Mouse (Mus musculus): ENCODE measurements around the gene Gm10553. TPM values are rescaled to one million over a fixed set of nuclear protein-coding genes. Genes with fewer than 3 reads are reported as not detected.
"Not testable (repeated sequence)": the region's sequence is repeated elsewhere in the genome, so short reads cannot be mapped to it uniquely, and the experiment has no call there.

Gene Gm10553
- not detected in 2 replicates for polyA plus RNA-seq (2011; ENCODE audit: insufficient read depth, insufficient read length, low replicate concordance, missing spikeins)

DNA sequence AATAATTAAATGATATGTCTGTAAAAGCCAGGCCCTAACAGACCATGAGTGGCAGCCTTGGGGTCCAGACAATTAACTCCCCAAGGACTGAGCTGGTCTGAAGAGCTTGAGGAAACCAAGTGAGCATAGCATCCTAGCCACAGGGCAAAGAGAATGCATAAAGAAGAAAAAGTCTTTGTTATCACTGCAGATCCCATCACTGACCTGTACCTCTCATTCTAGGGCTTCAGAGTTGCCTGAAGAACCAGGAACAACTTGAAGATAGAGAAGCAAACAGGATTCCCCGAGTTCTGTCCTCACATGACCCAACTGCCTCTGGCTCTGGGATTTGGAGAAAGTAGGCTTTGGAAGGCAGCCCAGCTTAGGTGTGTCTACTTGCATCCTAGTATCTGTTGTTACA, at the start of gene Gm10553:
Gene Gm10553 (plus strand): TSS at position 301 of the 400 bp plus-strand sequence.
- not testable (repeated sequence) for H3K27ac ChIP-seq (ENCODE audit: control insufficient read depth, insufficient read depth, low read depth, low read length, poor library complexity); H3K4me3 ChIP-seq (replicated peaks; ENCODE audit: control insufficient read depth, low read depth, low read length); H3K4me1 ChIP-seq (ENCODE audit: control insufficient read depth, insufficient read depth, low read length)
- 52% methylated on average over 1 of the region's 1 CpGs for WGBS

DNA sequence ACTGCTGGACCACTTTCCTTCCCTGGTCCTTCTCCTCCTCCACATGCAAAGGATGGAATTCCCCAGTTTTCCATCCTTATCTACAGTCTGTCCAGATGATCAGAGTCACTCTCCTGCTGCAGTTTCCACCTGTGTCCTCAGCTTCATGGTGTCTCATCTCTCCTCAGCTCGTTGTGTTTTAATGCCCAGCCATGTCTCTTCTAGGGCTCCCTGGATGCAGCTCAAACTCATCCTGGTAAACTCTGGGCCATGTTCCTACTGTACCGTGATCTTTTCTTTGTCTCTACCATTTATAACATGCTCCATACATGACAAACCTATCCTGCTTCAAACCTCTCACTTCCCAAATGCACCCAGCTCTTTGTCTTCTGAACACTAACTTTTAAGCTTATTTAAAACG, 28.3 kb upstream of the Gm10553 start:
- H3K27ac ChIP-seq (ENCODE audit: control insufficient read depth, insufficient read depth, low read depth, low read length, poor library complexity); H3K4me3 ChIP-seq (replicated peaks; ENCODE audit: control insufficient read depth, low read depth, low read length); H3K4me1 ChIP-seq (ENCODE audit: control insufficient read depth, insufficient read depth, low read length): not testable (repeated sequence)
- 52% methylated on average over 3 of the region's 3 CpGs for WGBS

DNA sequence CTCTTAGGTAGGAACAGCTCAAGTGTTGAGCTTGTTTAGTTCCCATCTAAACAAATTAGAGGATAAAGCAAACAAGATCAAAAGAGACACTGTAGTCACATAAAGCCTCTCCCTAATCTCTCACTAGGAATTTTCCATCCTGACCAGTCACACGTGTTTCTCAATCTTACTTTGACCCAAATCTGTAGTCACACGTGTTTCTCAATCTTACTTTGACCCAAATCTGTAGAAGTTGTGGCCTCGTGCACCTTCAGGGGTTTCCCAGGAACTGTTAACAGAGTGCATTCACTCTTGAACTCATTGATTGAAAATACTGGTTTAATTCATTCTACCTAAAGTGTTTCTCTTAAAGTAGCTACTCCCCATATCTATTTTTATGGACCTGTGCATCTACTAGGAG, 26.9 kb upstream of the Gm10553 start:
- 62% methylated on average over 3 of the region's 3 CpGs for WGBS
- H3K4me3 ChIP-seq (replicated peaks; ENCODE audit: control insufficient read depth, low read depth, low read length); H3K4me1 ChIP-seq (ENCODE audit: control insufficient read depth, insufficient read depth, low read length); H3K27ac ChIP-seq (ENCODE audit: control insufficient read depth, insufficient read depth, low read depth, low read length, poor library complexity): not testable (repeated sequence)

DNA sequence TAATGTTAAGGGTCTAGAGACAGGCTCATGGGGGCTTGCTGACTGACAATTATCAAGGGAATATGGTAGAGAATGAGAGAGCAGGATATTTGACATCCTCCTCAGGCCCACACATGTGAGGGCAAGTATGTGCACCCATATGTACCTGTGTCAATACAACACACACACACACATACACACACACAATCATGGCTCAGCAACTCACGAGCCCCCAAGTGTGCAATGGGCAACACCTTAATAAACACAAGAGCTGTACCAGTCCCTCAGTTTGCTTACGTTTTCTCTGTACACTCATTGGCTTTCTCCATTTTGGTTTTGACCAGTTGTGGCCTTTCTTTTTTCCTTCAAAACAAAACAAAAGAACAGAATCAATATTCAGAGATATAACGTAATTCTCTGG, 15.2 kb upstream of the Gm10553 start:
- 58% methylated on average over 3 of the region's 3 CpGs for WGBS
- not testable (repeated sequence) for H3K4me3 ChIP-seq (replicated peaks; ENCODE audit: control insufficient read depth, low read depth, low read length); H3K4me1 ChIP-seq (ENCODE audit: control insufficient read depth, insufficient read depth, low read length); H3K27ac ChIP-seq (ENCODE audit: control insufficient read depth, insufficient read depth, low read depth, low read length, poor library complexity)

DNA sequence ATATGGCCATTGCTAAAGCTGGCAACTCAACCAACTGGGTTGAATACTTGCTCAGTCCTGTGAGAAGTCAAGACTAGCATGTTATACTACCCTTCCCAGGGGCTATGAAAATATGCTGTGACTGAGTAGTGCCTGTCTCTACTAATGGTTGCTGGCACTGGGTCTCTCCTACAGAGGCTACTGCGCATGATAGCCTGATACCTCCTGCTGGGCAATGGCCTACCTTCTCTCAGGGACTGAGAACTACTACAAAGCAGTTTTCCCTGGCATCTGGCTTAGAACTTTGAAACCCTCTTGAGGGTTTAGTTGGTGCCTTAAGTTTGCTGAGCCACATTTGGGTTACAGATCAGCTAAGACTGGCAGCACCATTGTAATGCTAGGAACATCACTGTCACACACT, 13.8 kb upstream of the Gm10553 start:
- not testable (repeated sequence) for H3K4me1 ChIP-seq (ENCODE audit: control insufficient read depth, insufficient read depth, low read length); H3K4me3 ChIP-seq (replicated peaks; ENCODE audit: control insufficient read depth, low read depth, low read length); H3K27ac ChIP-seq (ENCODE audit: control insufficient read depth, insufficient read depth, low read depth, low read length, poor library complexity)
- whole genome bisulfite sequencing, result 65% methylated on average over 1 of the region's 1 CpGs

DNA sequence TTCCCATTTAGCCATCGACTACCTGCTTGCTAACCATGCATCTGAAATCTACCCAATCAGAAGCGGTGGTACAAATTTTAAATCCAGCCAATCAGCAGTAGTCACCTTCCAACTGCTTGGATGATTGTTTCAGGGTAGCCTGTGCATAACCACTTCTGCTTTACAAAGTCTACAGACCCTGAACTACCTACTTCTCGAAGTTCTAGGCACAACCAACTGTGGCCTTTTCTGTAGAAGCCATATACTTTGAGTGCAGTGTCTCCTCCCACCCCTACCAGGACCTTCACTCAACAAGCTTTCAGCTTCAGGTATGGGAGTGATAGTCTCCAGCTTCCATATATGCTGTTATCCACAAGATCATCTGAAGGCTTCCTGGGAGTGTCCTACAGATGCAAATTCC, 7.8 kb upstream of the Gm10553 start:
- not testable (repeated sequence) for H3K27ac ChIP-seq (ENCODE audit: control insufficient read depth, insufficient read depth, low read depth, low read length, poor library complexity); H3K4me3 ChIP-seq (replicated peaks; ENCODE audit: control insufficient read depth, low read depth, low read length); H3K4me1 ChIP-seq (ENCODE audit: control insufficient read depth, insufficient read depth, low read length)
- 28% methylated on average over 1 of the region's 3 CpGs for WGBS

DNA sequence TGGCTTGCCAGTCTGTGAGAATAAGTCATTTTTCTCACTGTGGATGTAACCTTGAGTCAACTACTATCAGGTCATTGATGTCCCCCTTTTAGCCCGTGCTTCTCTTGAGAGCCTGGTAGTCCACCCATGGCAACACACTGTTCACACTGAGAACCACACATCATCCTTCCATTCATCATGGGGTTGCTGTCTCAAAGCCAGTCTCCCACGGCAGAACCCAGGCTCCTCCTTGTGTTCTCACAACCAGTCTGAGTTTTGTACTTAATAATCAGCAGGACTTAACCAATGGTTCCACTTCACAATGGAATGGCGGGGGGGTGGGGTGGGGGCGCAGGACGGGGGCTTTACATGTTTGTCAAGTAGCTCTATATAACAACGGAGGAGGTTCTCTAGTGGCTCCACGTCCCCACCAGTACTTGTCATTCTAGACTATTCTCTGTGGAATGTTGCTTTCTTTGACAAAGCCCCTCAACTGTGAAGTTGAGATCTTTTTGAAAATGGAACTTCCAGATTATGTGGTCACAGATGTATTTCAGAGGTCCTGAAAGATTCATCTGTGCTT, 6.9 kb upstream of the Gm10553 start:
- H3K4me3 ChIP-seq (replicated peaks; ENCODE audit: control insufficient read depth, low read depth, low read length); H3K4me1 ChIP-seq (ENCODE audit: control insufficient read depth, insufficient read depth, low read length); H3K27ac ChIP-seq (ENCODE audit: control insufficient read depth, insufficient read depth, low read depth, low read length, poor library complexity): not testable (repeated sequence)
- WGBS, result 75% methylated on average over 6 of the region's 7 CpGs

DNA sequence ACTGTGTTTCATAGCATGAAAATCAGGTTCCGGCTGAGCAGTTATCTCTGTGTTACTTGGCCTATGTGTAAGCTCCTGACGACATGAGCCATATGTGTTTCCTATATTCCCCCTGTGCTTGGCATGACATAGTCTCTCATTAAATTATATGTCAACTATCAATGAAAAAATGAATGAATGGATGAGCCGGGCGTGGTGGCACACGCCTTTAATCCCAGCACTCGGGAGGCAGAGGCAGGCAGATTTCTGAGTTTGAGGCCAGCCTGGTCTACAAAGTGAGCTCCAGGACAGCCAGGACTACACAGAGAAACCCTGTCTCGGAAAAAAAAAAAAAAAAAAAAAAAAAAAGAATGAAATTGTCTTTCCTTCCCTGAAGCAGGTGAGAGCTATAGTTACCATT, 883 bp upstream of the Gm10553 start:
- H3K27ac ChIP-seq (ENCODE audit: control insufficient read depth, insufficient read depth, low read depth, low read length, poor library complexity); H3K4me1 ChIP-seq (ENCODE audit: control insufficient read depth, insufficient read depth, low read length); H3K4me3 ChIP-seq (replicated peaks; ENCODE audit: control insufficient read depth, low read depth, low read length): not testable (repeated sequence)
- WGBS, result 67% methylated on average over 7 of the region's 7 CpGs

DNA sequence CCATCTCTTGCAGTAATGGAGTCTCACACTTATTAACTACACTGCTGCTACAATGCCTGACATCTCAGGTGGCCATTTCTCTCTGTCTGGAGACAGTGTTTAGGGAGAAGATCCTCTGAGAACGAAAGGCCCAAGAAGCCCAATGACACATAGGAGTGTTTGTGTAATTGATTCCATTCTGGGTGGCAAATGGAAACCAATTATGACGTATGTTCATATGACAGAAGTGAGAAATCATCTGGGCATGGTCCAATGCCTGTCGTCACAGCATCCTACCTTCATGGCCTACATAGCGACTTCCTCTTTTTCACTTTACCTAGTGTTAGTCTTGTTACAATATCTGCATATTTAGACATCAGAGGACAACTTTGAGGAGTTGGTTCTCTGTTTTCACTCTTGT, 1.8 kb downstream of the Gm10553 start:
- 65% methylated on average over 4 of the region's 4 CpGs for WGBS
- H3K4me3 ChIP-seq (replicated peaks; ENCODE audit: control insufficient read depth, low read depth, low read length); H3K4me1 ChIP-seq (ENCODE audit: control insufficient read depth, insufficient read depth, low read length); H3K27ac ChIP-seq (ENCODE audit: control insufficient read depth, insufficient read depth, low read depth, low read length, poor library complexity): not testable (repeated sequence)

DNA sequence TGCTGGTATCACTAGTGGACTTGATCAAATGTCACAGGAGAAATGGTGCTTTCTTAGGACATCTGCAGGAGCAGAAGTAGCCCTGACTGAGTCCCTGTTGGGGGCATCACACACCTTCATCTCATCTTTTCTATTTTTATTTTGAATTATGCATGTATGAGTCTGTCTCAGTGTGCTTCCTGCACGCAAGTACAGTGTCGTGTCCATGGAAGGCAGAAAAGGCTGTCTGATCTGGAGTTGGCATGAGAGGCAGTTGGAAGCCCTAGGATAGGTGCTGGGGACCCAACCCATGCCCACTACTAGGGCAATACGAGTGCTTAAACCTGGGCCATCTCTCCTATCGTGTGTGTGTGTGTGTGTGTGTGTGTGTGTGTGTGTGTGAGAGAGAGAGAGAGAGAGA, 5.4 kb downstream of the Gm10553 start:
- H3K4me3 ChIP-seq (replicated peaks; ENCODE audit: control insufficient read depth, low read depth, low read length); H3K27ac ChIP-seq (ENCODE audit: control insufficient read depth, insufficient read depth, low read depth, low read length, poor library complexity); H3K4me1 ChIP-seq (ENCODE audit: control insufficient read depth, insufficient read depth, low read length): not testable (repeated sequence)
- WGBS, result 73% methylated on average over 4 of the region's 4 CpGs

DNA sequence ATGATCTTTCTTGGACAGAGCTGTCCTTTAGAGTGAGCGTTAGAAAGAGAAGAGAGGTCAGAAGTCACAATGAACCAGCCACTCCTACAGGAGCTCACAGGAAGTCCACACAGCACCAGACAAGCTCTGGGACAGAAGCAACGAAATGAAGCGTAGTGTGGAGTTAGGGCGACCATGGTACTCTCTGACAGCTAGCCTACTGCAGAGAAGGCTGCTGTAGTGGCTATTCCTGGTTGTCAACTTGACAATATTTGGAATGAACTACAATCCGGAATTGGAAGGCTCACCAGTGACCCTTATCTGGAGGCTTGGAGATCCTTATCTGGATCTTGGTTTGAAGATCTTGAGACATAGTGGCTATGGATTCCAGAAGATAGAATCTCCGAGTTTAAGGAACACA, 6.0 kb downstream of the Gm10553 start:
- H3K27ac ChIP-seq (ENCODE audit: control insufficient read depth, insufficient read depth, low read depth, low read length, poor library complexity); H3K4me3 ChIP-seq (replicated peaks; ENCODE audit: control insufficient read depth, low read depth, low read length); H3K4me1 ChIP-seq (ENCODE audit: control insufficient read depth, insufficient read depth, low read length): not testable (repeated sequence)
- 61% methylated on average over 5 of the region's 6 CpGs for WGBS

DNA sequence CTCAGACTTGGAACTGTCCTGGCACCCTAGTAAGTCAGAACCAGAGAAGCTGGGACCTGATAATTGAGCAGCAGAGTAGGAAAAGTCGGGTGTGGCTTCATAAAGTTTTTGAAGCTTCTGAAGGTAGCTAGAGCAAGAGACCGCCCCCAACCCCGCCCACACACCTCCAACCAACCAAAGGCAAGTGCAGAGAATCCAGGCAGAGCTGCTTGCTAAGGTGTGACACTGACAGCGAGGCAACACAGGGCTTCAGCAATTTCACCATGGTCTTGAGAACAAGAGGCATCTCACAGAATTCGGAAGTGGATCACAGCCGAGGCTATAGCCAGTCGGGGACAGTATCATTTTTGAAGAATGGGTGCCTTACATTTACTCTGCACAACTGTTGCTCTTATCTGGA, 9.8 kb downstream of the Gm10553 start, which contains the start of gene A530032D15Rik:
Gene A530032D15Rik (minus strand): TSS at position 101 of the 400 bp plus-strand sequence.
- not testable (repeated sequence) for H3K4me3 ChIP-seq (replicated peaks; ENCODE audit: control insufficient read depth, low read depth, low read length); H3K27ac ChIP-seq (ENCODE audit: control insufficient read depth, insufficient read depth, low read depth, low read length, poor library complexity); H3K4me1 ChIP-seq (ENCODE audit: control insufficient read depth, insufficient read depth, low read length)
- WGBS, result 50% methylated on average over 3 of the region's 7 CpGs

DNA sequence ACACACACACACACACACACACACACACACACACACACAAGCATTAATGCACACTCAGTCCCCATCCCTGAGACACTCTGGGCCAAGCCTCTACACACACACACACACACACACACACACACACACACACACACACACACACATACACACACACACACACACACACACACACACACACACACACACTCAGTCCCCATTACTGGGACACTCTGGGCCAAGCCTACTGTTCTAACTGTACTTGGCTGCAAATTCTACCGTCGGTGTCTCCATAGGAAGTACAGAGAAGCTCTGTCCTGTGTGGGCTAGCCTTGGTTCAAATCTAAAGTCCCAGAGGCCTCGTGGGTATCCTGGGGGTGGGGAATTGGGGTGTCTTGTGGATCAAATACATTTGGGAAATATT, 10.9 kb downstream of the Gm10553 start:
- not testable (repeated sequence) for H3K4me1 ChIP-seq (ENCODE audit: control insufficient read depth, insufficient read depth, low read length); H3K4me3 ChIP-seq (replicated peaks; ENCODE audit: control insufficient read depth, low read depth, low read length)
- WGBS, result 72% methylated on average over 3 of the region's 3 CpGs

DNA sequence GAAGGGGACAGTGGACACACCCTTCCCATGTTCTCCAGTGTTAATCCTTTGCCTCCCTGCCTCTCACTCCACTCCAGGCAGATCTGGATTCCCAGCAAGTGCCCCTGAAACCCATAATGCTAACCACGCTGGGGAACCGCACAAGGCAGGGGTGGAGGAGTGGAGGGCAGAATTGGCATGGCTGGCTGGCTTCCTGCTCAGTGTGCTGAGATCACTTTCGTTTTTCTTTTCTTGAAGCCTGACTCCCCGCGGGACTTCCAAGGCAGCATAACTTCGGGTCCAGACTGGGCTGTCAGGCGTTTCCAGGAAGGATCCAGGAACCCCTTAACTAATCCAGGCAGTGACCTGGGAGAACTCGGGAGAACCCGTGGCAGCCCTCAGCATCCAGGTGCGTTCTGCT, 11.6 kb downstream of the Gm10553 start:
- not testable (repeated sequence) for H3K27ac ChIP-seq (ENCODE audit: control insufficient read depth, insufficient read depth, low read depth, low read length, poor library complexity); H3K4me3 ChIP-seq (replicated peaks; ENCODE audit: control insufficient read depth, low read depth, low read length); H3K4me1 ChIP-seq (ENCODE audit: control insufficient read depth, insufficient read depth, low read length)
- WGBS, result 51% methylated on average over 10 of the region's 10 CpGs

More for the DNA sequence above, 10.9 kb downstream of the Gm10553 start:
- not testable (repeated sequence) for H3K27ac ChIP-seq (ENCODE audit: control insufficient read depth, insufficient read depth, low read depth, low read length, poor library complexity)

All from bone marrow, adult 2 months (tissue).